Mouse (Mus musculus): Measurements from ENCODE around the gene Dcx. TPM values are rescaled to one million over a fixed set of nuclear protein-coding genes. Genes with fewer than 3 reads are reported as not detected.

The Dcx gene
- total RNA-seq, 2 experiments from 2014 or later = 21.5 to 24.7 TPM

- DNase-seq (ENCODE audit: extremely low spot score in 1 of 2, low spot score in 1 of 2) = no peak
Observed at GRCm38 (mm10) chrX:143846637-143847036, 86.5 kb downstream of the Dcx start.

- DNase-seq (ENCODE audit: extremely low spot score in 1 of 2, low spot score in 1 of 2) = no peak
Observed at GRCm38 (mm10) chrX:143827212-143827611, 105.9 kb downstream of the Dcx start, which contains the start of gene Capn6. Gene Capn6 (minus strand): TSS chrX:143827414.

GRCm38 (mm10) chrX:143826521-143826920 is 106.6 kb downstream of the Dcx start:
- DNase-seq (ENCODE audit: extremely low spot score in 1 of 2, low spot score in 1 of 2) = no peak

- DNase-seq (ENCODE audit: extremely low spot score in 1 of 2, low spot score in 1 of 2) = no peak
Observed at GRCm38 (mm10) chrX:143818961-143819360, 114.2 kb downstream of the Dcx start.

- DNase-seq (ENCODE audit: extremely low spot score in 1 of 2, low spot score in 1 of 2) = no peak
Observed at GRCm38 (mm10) chrX:143815948-143816347, 117.2 kb downstream of the Dcx start.

Small RNA genes lying within 50 kb of the gene (microRNA-seq; reads per million reads assigned to microRNA genes)
- gene Gm47298 = 0 reads per million in 2 experiments

Other genes starting within 250 kb of the Dcx start
- gene Capn6, start 105.9 kb downstream of the Dcx start, total RNA-seq (2021) = under 1 TPM; 0.39 to 0.40 TPM
- under 1 TPM; 0.09 to 0.17 TPM for gene A730046J19Rik, start 220.4 kb upstream of the Dcx start, total RNA-seq (2021)